Mouse (Mus musculus) heart, postnatal 0 days (tissue): ENCODE data around the gene Fen1. TPM values are rescaled to one million over a fixed set of nuclear protein-coding genes. Genes with fewer than 3 reads are reported as not detected.

Source experiments
- ATAC-seq: fragments of 200-750 bp; cut with Nextera tagmentation; 2 replicates; pipeline ENCODE4 v1.8.0; 2017; ENCODE audit warnings: low read depth, moderate number of reproducible peaks, moderate library complexity; ENCODE audit not compliant: insufficient read depth
- DNase-seq: peaks from one replicate; pipeline ENCODE4 v3.0.0-alpha.2; 2016; ENCODE audit warnings: low spot score
- H3K27ac ChIP-seq: fragments of 300-500 bp; sonication (generic); 2 replicates; pipeline ENCODE4 v1.5.1; 2014; ENCODE audit warnings: low read depth, mild to moderate bottlenecking
- H3K27me3 ChIP-seq: fragments of 300-500 bp; sonication (generic); 2 replicates; pipeline ENCODE4 v1.6.1; 2014; ENCODE audit warnings: low read length, mixed read lengths; ENCODE audit not compliant: control insufficient read depth, insufficient read depth
- H3K36me3 ChIP-seq: fragments of 300-500 bp; sonication (generic); replicated peaks from 2 replicates; pipeline ENCODE4 v1.6.1; 2014; ENCODE audit warnings: low read length, mixed read lengths; ENCODE audit not compliant: control insufficient read depth, insufficient read depth
- H3K4me1 ChIP-seq: fragments of 300-500 bp; sonication (generic); 2 replicates; pipeline ENCODE4 v1.6.1; 2014; ENCODE audit warnings: antibody characterized with exemption; ENCODE audit not compliant: control insufficient read depth, insufficient read depth
- H3K4me2 ChIP-seq: fragments of 300-500 bp; sonication (generic); 2 replicates; pipeline ENCODE4 v1.6.1; 2014; ENCODE audit warnings: low read depth, mild to moderate bottlenecking, low read length, moderate library complexity
- H3K4me3 ChIP-seq: fragments of 300-500 bp; sonication (generic); 2 replicates; pipeline ENCODE4 v1.5.1; 2014; ENCODE audit warnings: low read depth, low read length
- H3K9ac ChIP-seq: fragments of 300-500 bp; sonication (generic); replicated peaks from 2 replicates; pipeline ENCODE4 v1.6.1; 2014; ENCODE audit warnings: low read depth, low read length, mixed read lengths
- H3K9me3 ChIP-seq: fragments of 300-500 bp; sonication (generic); replicated peaks from 2 replicates; pipeline ENCODE4 v1.6.1; 2016; ENCODE audit warnings: low read length; ENCODE audit not compliant: control insufficient read depth
- CTCF ChIP-seq: IDR thresholded peaks from 2 replicates; pipeline ENCODE4 v1.5.1; 2016; ENCODE audit warnings: antibody characterized with exemption, control low read depth, low read depth
- EP300 ChIP-seq: IDR thresholded peaks from 2 replicates; pipeline ENCODE4 v1.6.1; 2016; ENCODE audit warnings: antibody characterized with exemption, low read depth
- WGBS: fragments of 180-500 bp; shearing (Covaris S2); extraction: QIAGEN DNeasy Blood & Tissue Kit; methylation state at CpG from one replicate; pipeline ENCODE4 v1.1.7; 2014; 5-methylcytosine and 5-hydroxymethylcytosine counted together
- polyA plus RNA-seq: library from polyadenylated mRNA; unstranded; fragments of >200 nt; fragmentation: Nextera tagmentation; extraction: Ambion mirVana; gene quantifications from 2 replicates; pipeline ENCODE4 v1.2.1, GENCODE M21; 2015
- total RNA-seq: library from RNA; depleted of rRNA; stranded (reverse); fragments of >200 nt; gene quantifications from 2 replicates; pipeline ENCODE4 v1.2.3, GENCODE M21; 2014; ENCODE audit warnings: low replicate concordance

Gene Fen1
- total and polyA plus RNA-seq, 2 experiments from 2014 or later: 19.1 to 34.9 TPM

DNA sequence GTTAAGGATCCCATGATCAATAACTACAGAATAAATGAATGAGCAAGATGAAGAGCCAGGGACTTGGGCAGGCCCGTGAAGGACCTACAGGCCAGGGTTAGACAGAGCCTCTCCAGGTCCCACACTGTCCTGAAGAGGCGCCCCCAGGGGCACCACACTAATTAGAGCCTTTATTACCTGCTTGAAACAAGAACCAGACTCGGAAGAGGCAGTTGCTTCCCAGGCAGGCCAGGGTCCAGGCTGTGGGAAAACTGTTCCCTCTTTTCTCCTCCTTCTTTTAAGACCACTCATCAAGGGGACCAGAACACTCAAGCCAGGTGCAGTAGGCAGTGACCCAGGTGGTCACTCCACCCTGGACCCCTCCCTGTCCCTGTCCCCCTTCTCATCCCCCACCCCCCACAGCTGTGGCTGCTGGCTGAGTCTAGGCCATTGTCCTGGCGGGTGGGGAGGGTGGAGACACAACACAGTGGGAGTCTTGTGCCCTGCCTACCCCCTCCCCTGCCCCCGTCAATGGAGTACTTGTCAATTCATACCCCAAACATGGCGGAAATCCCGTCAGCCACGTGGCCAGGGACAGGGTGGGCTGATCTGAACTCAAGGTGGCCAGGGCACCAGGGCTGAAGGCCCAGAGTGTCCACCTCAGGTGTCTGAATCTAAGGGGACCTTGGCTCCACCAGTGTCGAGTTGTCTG lies 28.5 kb upstream of the Fen1 start:
- Histone ChIP-seq H3K9me3 (no peaks in the 10 kb centered on the region), H3K27ac (no peak overlapping the region), H3K27me3 (peaks cover 10% of the 10 kb centered on the region; the same call in 1 of the 2 replicates), H3K4me2 (no peak overlapping the region), H3K4me3 (no peak overlapping the region), H3K36me3 (no peaks in the 10 kb centered on the region), H3K4me1 (no peaks in the 10 kb centered on the region), H3K9ac (no peak overlapping the region)
- TF ChIP-seq EP300: no peak
- TF ChIP-seq CTCF: no peak
- ATAC-seq (no peak), DNase-seq (no peak)
- 48% methylated on average over 9 of the region's 9 CpGs for WGBS

GRCm38 (mm10) chr19:10231871-10232270 lies 27.9 kb upstream of the Fen1 start:
- H3K36me3 ChIP-seq: no peaks in the 10 kb centered on the region
- no peaks in the 10 kb centered on the region for H3K9me3 ChIP-seq
- DNase-seq (no peak), ATAC-seq (no peak)
- H3K4me1 ChIP-seq: no peaks in the 10 kb centered on the region
- no peak overlapping the region for H3K4me3 ChIP-seq
- 38% methylated on average over 5 of the region's 5 CpGs for WGBS
- TF ChIP-seq EP300: no peak
- no peak for TF ChIP-seq CTCF
- no peak overlapping the region for H3K4me2 ChIP-seq
- no peak overlapping the region for H3K27ac ChIP-seq
- H3K9ac ChIP-seq: no peak overlapping the region
- peaks cover 10% of the 10 kb centered on the region; the same call in 1 of the 2 replicates for H3K27me3 ChIP-seq

DNA sequence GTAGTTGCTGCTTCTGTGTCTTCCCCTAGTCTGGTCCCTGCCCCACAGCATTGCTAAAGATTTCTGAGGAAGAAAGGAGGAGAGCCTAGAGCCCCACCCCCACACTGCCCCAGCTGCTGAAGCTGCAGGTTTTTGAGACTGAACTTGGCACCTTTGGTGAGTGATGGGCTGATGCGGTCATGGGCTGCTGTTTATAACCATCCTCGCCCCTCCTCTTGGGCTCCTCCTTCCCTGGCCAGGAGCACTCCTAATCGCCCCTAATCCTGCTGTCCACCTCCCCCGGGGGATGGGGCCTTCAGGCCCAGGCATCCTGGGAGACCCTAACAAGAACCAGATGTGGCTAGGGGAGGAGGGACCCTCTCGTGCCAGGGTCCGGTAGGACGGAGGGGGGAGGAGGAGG lies 27.0 kb upstream of the Fen1 start:
- Histone ChIP-seq H3K4me3 (no peak overlapping the region), H3K27ac (no peak overlapping the region), H3K4me2 (no peak overlapping the region), H3K9ac (no peak overlapping the region), H3K36me3 (no peaks in the 10 kb centered on the region), H3K27me3 (peaks cover 10% of the 10 kb centered on the region; the same call in 1 of the 2 replicates), H3K4me1 (no peaks in the 10 kb centered on the region), H3K9me3 (no peaks in the 10 kb centered on the region)
- TF ChIP-seq CTCF (no peak), EP300 (no peak)
- no peak for DNase-seq
- no peak for ATAC-seq
- 21% methylated on average over 7 of the region's 7 CpGs for WGBS

DNA sequence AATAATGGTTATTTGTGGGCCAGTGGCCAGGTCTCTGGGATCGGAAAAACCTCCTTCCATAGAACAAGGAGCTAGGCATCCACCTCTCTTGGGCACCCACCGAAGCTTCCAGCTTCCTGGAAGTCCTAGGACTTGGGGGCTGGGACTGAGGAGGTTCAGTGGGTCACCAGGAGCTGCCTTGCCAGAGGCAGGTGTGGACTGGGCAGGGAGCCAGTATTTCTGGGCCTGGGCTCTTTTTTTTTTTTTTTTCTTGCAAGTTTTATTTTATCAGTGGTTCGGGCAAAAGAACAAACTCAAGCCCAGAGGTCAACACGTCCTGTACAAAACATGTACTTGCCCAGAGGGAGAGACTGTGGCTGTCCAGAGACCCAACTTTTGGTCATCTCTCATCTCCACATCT lies 21.8 kb upstream of the Fen1 start:
- H3K4me3 ChIP-seq: no peak overlapping the region
- DNase-seq (no peak), ATAC-seq (no peak)
- TF ChIP-seq CTCF: no peak
- TF ChIP-seq EP300: no peak
- no peaks in the 10 kb centered on the region for H3K36me3 ChIP-seq
- H3K9me3 ChIP-seq: no peaks in the 10 kb centered on the region
- no peak overlapping the region for H3K4me2 ChIP-seq
- no peaks in the 10 kb centered on the region for H3K27me3 ChIP-seq
- no peak overlapping the region for H3K9ac ChIP-seq
- no peak overlapping the region for H3K27ac ChIP-seq
- 39% methylated on average over 4 of the region's 4 CpGs for WGBS
- peaks cover 6% of the 10 kb centered on the region; the same call in 1 of the 2 replicates for H3K4me1 ChIP-seq

- Histone ChIP-seq H3K4me2 (peak overlapping the region; percentile 24), H3K9ac (no peak overlapping the region), H3K27ac (no peak overlapping the region), H3K36me3 (no peaks in the 10 kb centered on the region), H3K27me3 (no peaks in the 10 kb centered on the region), H3K9me3 (no peaks in the 10 kb centered on the region), H3K4me3 (no peak overlapping the region), H3K4me1 (peaks cover 6% of the 10 kb centered on the region; the same call in 1 of the 2 replicates)
- TF ChIP-seq CTCF: no peak
- TF ChIP-seq EP300: no peak
- WGBS: 16% methylated on average over 25 of the region's 26 CpGs
- ATAC-seq (no peak), DNase-seq (no peak)
These were observed 20.9 kb upstream of the Fen1 start for GRCm38 (mm10) chr19:10224637-10225453.
